Mouse (Mus musculus): Measurements from ENCODE around the gene Ptprr.

Gene Ptprr

DNA sequence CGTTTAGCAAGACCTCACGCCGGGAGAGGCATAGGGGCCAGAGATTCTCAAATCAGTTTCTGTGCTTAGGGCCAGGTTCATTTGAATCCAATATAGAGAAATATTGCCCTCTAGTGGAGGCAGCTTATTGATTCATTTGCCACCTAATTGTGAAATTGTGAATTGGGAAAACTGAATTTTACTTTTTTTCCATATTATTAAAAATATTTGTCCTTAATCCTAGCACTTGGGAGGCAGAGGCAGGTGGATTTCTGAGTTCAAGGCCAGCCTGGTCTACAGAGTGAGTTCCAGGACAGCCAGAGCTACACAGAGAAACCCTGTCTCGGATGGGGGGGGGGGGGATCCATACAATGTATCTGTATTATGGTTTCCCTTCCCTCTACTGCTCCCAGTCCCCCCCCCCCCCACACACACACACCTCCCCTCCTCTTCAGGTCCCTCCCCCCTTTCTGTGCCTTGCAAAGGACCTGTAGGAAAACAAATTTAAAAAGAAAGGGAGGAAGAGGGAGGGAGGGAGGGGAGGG is 179.5 kb downstream of the Ptprr start:
- DNase-seq (ENCODE audit: low spot score) = no peak

DNA sequence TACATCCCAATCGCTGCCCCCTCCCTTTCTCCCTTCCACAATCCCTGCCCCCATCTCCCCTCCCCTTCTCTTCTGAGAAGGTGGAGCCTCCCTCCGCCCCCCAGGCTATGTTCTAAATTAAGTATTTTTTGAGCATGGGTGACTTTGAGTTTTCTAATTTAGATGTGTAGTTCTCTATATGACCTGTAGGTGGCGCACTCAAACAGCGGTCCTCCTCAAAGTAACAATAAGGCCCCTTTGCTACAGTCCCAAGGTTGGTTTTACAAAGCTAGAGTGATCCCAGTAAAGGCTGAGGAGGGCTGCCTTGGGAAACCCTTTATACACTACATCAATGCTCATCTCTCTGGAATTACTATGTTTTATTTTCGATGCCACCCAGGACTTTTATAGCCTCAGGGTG is 181.0 kb downstream of the Ptprr start:
- no peak for DNase-seq (ENCODE audit: low spot score)

- DNase-seq (ENCODE audit: low spot score) = no peak
Observed at GRCm38 (mm10) chr10:116201542-116201941, 183.5 kb downstream of the Ptprr start.

DNA sequence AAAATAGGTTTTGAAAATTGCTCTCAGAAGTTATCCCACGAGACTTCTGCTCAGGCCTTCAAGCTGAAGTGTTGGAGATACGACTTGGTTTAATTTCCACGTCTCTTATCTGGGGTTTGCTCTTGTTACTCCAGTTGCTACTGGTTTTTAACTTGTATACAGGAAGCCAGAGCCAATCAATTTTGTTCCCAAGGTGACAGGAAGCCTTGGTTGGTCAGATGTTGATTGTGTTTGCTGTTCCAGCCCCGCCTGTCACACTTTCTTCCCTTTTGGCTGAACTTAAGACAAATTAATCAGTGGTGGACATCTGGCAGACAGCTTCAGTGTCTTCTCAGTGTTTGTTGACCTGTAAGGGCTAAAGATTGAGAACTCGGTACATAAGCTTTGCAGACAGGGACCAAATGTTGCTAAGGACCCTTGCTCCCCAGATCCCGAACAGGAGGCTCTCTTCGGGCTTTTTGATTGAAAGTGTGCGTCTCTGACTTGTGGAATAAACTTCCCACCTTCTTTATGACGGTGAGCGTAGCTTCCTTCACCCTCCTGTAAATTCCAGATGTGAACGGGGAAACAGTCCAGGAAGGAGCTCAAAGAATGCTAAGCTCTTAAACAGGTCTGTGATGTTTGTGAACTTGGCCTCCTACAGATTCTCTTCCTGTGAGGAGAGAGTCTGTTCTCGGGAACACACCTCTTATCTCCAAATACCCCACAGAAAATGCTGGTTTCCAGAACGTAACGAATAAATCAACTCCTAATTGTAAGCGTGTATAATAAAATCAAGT is 187.8 kb downstream of the Ptprr start:
- no peak for DNase-seq (ENCODE audit: low spot score)

GRCm38 (mm10) chr10:116206449-116206848 is 188.4 kb downstream of the Ptprr start:
- no peak for DNase-seq (ENCODE audit: low spot score)

GRCm38 (mm10) chr10:116207987-116208726 is 190.1 kb downstream of the Ptprr start:
- DNase-seq (ENCODE audit: low spot score) = no peak

DNA sequence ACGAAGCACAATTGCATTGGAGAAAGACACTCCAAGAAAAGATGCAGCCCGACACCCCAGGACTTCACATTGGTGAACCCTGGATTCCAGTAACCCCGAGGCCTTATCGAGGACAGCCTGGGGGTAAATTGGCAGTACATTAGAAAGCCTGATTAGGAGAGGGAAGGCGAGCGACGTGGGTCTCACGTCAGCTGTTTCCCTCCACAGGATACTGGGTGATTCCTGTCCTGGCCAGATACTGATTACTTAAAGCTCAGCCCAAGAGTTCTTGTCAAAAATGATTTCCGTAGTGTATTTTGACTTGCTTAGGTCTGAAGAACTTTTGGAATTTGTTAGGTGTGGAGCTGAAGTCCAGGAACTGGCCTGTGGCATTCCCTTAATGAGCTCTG is 190.7 kb downstream of the Ptprr start:
- DNase-seq (ENCODE audit: low spot score) = no peak

DNA sequence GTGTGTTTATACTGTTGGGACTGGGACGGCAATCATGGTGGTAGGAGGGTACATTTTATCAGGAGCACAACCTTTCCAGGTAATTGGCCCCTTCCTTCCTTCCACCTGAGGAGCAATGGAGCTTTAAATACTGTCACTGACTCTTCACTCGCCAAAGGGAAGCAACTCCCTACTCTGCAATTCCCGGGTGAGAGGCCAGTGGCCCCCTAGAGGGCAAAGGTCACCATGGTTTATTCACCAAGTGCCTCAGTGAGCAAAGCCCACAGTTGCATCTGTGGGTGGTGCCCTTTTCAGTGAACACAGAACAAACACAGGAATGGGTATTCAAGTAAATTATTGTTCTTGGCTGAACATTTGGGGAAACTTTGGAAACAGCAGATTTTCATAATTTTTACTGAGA is 194.1 kb downstream of the Ptprr start:
- DNase-seq (ENCODE audit: low spot score) = peak; percentile 36

DNA sequence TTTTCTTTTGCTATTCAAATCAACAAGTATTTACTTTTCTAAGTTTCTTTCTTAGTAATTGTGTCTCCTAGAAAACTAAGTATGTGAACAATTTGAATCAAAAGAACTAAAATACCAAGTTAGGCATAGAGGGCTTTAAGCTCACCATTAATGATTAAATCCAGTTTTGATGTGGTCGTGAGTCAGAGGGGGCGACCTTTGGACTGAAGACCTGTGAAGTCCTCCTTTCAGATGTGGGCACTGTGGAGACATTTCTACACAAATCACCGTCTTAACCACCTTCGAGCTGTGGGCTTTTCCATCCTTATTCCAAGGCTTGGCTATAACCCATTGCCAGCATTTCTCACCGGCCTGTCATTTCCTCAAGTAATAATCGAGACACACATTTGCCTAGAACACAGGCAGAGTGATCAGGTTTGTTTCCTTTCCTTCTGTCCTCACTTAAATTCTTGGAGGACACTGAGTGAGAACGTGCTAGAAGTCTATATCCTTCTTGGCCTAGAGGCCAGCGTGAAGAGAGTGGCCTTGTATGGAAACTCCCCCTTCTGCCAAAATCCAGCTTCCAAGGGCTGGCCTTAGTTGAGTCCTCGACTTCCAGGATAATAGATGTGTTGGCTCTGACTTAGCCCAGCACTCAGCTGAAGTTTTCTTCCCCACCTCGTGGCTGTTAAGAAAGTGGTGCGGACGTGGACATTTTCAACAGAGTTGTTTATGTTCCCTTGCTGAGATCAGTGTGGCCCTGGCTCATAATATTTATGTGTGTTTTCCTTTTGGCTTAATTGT is 202.5 kb downstream of the Ptprr start:
- DNase-seq (ENCODE audit: low spot score) = peak; percentile 50

DNA sequence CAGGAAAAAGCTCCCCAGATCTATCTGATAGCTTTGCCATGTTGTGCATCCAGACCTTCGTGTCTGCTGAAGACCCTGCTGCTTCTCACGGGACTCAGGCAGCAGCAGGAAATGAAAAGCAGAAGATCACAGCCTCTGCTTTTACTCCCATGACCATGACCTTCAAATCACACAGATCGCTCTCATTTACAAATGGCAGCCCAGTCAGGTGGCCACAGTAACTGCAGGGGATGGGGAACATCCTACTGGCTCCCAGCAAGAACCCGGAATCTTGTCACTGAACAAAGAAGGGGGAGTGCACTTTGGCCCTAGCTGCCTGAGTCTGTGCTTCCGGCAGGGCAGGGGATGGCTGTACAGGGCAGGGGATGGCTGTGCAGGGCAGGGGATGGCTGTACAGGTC is 217.3 kb downstream of the Ptprr start:
- no peak for DNase-seq (ENCODE audit: low spot score)

GRCm38 (mm10) chr10:116242200-116242599 is 224.2 kb downstream of the Ptprr start:
- no peak for DNase-seq (ENCODE audit: low spot score)

DNA sequence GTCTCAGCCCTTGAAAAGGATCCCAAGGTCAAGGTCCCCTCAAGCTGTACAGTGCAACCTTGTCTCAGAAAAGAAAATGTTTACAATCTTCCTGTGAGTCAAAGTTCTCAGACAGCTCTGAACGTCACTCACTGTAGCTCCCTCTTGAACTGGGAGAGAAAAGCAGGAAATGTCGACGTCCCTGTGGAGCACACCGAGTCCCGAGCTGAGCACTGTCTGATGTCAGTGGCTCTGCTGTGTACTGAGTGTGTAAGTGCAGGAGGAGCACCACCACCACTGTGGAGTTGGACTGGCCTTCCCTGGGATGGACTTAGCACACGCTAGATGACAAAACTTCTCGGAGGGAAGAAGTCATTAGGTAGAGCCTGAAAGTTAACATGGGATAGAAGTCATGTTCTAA is 225.4 kb downstream of the Ptprr start:
- no peak for DNase-seq (ENCODE audit: low spot score)

DNA sequence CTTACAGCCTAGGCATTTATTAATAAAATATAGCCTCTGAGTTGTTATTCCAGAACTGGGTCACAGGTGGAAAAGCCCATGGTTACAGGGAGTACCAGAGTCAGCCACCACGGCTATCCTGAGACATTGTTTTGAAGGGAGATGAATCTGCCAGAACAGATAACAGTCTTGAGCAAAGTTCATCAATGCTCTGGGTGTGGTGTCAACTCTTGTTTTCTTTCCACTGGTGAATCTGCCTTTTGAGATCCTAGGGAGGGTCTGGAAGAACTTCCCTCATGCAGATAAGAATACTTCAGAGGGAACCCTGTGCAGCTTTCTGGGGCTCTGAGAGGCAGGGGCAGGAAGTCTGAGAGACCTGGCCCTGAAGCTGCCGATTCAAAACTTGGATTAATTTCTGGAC is 227.6 kb downstream of the Ptprr start:
- DNase-seq (ENCODE audit: low spot score) = no peak

DNA sequence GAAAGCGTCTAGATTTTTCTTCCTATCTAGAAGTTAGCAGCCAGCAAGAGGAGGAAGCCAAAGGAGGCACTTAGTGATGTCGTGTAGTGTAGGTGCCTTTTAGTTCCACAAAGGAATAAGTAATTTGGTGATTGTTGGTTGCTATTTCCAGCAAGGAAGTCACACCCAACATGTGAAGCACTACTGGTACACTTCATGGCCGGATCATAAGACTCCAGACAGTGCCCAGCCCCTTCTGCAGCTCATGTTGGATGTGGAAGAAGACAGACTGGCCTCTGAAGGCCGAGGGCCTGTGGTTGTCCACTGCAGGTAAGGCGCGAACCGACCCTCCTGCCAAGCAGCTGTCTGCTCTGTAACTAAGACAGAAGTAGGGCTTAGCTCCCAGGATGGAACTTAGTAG is 234.7 kb downstream of the Ptprr start:
- DNase-seq (ENCODE audit: low spot score) = no peak

DNA sequence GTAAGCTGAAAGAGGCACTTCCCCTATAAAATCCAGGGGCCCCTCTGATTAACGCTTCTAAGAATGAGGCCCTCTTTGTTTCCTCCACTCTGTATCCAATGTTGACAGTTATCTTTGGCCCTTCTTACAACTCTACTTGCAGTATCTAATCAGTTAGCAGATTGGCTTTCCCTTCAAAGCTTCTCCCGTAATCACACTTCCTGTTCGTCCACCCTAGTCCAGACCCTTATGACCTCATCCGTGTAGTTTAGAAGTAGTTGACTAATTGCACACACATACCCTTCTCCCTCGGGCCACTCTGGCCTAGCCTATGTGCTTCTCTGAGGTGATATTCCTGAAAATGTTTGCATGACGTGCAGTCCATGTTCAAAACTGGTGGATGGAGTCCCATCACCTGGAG is 236.0 kb downstream of the Ptprr start:
- no peak for DNase-seq (ENCODE audit: low spot score)

DNA sequence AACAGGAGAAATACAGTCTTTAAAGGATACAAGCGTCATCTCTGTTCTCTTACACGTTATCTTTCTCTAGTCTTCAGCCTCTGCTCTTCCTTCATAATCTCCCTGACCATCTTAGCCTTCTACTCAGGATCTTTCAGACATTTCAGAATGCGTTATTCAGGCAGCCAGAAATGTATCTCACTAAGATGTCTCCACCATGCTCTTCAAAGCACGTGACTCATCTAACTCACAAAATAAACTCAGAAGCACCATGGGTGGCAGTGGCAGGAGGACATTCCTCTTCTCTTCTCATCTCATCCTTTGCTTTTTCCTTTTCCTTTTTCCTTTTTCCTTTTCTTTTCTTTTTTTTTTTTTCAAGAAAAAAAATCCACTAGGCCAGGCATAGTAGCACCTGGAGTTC is 241.3 kb downstream of the Ptprr start:
- DNase-seq (ENCODE audit: low spot score) = no peak

DNA sequence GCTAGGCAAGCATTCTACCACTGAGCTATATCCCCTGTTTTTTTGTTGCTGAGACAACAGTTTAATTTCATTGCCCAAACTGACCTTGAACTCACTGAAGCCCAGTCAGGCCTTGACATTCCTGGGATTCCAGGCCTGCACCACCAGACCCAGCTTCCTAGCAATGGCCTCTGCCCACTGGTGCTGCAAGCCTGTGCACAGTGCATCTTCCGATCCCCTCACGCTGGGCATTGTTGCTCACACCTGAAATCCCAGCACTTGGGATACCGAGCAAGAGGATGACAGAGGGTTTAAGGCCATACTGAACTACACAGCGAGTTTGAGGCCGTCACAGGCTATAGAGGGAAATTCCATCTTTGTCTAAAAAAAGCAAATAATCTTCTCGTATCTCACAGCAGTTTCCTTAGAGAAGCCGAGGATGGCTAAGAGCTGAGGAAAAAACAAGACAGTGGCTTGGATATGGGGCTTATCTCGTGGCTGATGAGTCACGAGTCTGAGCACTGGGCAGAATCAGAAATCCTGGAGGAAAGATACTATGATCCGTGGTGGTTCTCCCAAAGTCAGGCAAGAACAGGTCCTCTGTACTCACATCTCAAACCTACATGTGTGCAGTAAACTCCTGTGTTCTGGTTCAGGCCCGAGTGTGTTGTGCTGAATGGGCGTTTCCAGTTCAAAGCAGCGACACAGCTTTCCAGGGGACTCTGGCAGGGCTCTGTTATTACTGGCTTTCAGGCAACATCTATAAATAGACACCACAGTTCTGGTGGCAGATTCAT is 242.8 kb downstream of the Ptprr start:
- peak; percentile 50 for DNase-seq (ENCODE audit: low spot score)

DNA sequence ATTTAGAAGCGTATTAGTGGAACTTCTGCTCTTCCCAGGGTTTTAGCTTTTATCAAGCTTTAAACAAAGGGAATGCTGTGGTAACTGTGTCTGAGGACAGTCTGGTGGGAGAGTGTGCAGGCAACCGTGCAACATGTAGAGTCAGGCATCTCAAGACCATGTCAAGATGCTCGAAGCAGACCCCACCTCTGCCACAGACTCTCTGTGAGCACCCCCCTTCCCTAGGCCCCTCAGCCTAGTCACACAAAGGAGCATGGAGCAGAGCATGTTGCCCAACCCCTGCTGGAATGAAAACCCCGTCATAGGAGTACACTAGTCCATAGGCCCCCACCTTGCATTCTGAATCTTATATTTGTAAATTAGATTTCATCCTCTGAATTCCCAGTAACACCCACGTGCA is 243.5 kb downstream of the Ptprr start:
- DNase-seq (ENCODE audit: low spot score) = no peak

GRCm38 (mm10) chr10:116264521-116264920 is 246.5 kb downstream of the Ptprr start:
- DNase-seq (ENCODE audit: low spot score) = no peak

- DNase-seq (ENCODE audit: low spot score) = peak; percentile 73
Observed at GRCm38 (mm10) chr10:116266561-116267433, 248.8 kb downstream of the Ptprr start.

DNA sequence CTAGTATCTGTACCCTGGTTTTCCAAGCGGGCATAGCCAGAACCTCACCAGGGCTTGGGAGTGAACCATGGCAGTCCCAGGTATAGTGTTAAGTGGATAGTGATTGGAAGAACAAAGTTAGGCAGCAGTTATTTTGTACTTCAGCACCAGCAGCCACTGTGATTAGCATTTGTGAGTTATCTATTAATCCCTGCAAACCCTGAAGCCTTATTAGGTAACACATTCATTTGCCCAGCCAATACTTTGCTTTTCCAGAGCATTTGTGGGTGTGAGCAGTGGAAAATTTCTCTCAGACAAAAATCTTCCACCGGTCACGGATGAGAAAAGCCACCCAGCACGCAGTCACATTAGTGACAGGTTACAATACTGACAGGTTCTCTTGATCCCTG is 249.4 kb downstream of the Ptprr start:
- DNase-seq (ENCODE audit: low spot score) = peak; percentile 45
